ENCODE assay signal across 18 mouse cellular contexts in the genomic region with DNA sequence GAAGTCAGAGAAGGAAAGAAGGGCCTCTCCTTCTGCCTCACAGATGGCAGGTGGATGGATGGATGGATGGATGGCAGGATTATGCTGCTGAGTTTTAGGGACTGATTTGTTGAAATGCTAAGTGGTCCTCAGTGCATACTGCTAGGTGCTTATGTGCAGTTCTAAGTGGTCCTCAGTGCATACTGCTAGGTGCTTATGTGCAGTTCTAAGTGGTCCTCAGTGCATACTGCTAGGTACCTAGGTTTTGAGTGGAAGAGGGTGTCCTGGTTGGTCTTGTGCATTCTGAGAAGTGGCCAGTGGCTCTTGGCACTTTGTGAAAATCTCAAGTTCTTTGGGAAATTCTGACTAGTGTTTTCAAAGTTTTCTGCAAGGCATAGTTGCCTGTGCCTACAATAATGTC.
"Had no signal": no experiment of that assay in that cellular context is flagged by ENCODE, and none has a peak within 500 bp of the region (broad histone marks: within the 10 kb centered on the region; RNA-seq: fewer than 3 reads in every experiment).

No protein-coding gene starts in this region.

- H3K4me3 ChIP-seq: midbrain, embryonic 10.5 days; midbrain, embryonic 13.5 days; midbrain, embryonic 15.5 days; myocyte; neural tube, embryonic 13.5 days; neural tube, embryonic 15.5 days had no signal

- ATAC-seq: midbrain, embryonic 13.5 days; midbrain, embryonic 15.5 days had no signal

- H3K9ac ChIP-seq: liver, embryonic 14.5 days; lung, embryonic 14.5 days; midbrain, embryonic 13.5 days; midbrain, embryonic 15.5 days; neural tube, embryonic 13.5 days; neural tube, embryonic 15.5 days had no signal

- H3K36me3 ChIP-seq: midbrain, embryonic 15.5 days had no signal

- H3K4me2 ChIP-seq: liver, embryonic 11.5 days; lung, embryonic 14.5 days; midbrain, embryonic 13.5 days; midbrain, embryonic 15.5 days; neural tube, embryonic 13.5 days; neural tube, embryonic 15.5 days had no signal

- H3K27me3 ChIP-seq: midbrain, embryonic 13.5 days; midbrain, embryonic 15.5 days; neural tube, embryonic 13.5 days; neural tube, embryonic 15.5 days had no signal

- H3K4me1 ChIP-seq: midbrain, embryonic 15.5 days had no signal

- H3K9me3 ChIP-seq: midbrain, embryonic 10.5 days; midbrain, embryonic 13.5 days; midbrain, embryonic 15.5 days; neural tube, embryonic 13.5 days; neural tube, embryonic 15.5 days had no signal

- H3K27ac ChIP-seq: liver, embryonic 14.5 days; midbrain, embryonic 10.5 days; midbrain, embryonic 13.5 days; midbrain, embryonic 15.5 days; neural tube, embryonic 13.5 days; neural tube, embryonic 15.5 days had no signal

- DNase-seq: liver; lung, embryonic 14.5 days; retina, postnatal 1 day; right cerebral cortex, adult 18-20 months; right cerebral cortex, postnatal 25 days; right cerebral cortex, postnatal 4 days; spleen, adult 18-20 months; thymus, adult 18-20 months; thymus, postnatal 14 days; thymus, postnatal 36 days had no signal
